8 mouse cellular contexts compared by ENCODE assay signal in the genomic region with DNA sequence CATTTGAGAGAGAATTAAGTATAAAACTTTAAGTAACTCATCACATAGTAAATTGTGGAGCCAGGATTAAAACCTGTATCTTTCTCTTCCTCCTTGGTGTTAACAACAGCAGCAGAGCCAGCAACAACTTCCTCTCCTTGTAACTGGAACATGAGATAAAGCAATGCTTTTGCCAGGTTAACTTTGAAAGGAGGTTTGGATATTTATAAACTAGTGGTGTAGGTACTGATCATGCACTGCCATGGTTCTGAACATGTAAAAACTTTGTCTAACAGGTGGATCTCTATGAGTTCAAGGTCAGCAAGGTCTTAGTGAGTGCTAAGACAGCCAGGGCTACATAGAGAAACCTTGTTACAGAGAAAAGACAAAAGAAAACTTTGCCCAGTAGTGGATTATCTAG. TPM values are rescaled to one million over a fixed set of nuclear protein-coding genes. Genes with fewer than 3 reads are reported as not detected.
DNase-seq lines count a peak whose midpoint lies in the region; ATAC-seq lines count a peak whose summit lies in the region.

No protein-coding gene starts in this region.

- intact Hi-C loops in heart, postnatal 14 days (cut with DNase I): no loop called here
- intact Hi-C loops in left cerebral cortex, postnatal 10 days (cut with DNase I): loop anchor here (10.0 kb wide), 1 partner anchor 68 kb away; no protein-coding TSS in a partner anchor

- H3K4me3 ChIP-seq in forebrain, embryonic 11.5 days (ENCODE audit: low read depth, low read length): peak overlapping the region; percentile 17
- peak overlapping the region; percentile 36 for H3K4me3 ChIP-seq in midbrain, embryonic 15.5 days

- H3K4me2 ChIP-seq in forebrain, embryonic 11.5 days (ENCODE audit: low read depth, low read length, severe bottlenecking): peak overlapping the region; percentile 50
- H3K4me2 ChIP-seq in midbrain, embryonic 15.5 days: peak overlapping the region; percentile 67

- ATAC-seq in forebrain, embryonic 11.5 days (replicated peaks; ENCODE audit: low FRiP score): no peak
- no peak for ATAC-seq in midbrain, embryonic 15.5 days (replicated peaks)

- peak; percentile 50 for DNase-seq in heart, adult 8-10 months (ENCODE audit: low spot score)
- DNase-seq in heart, postnatal 14 days: no peak
- DNase-seq in forebrain, embryonic 11.5 days (ENCODE audit: low spot score): no peak
- peak; percentile 22 for DNase-seq in induced T-regulatory cell, adult 2 months (ENCODE audit: low read depth)
- no peak for DNase-seq in ovary, postnatal 36 days (ENCODE audit: low spot score)
- DNase-seq in left cerebral cortex, postnatal 10 days (ENCODE audit: extremely low spot score in 1 of 2, low spot score in 2 of 2): no peak
- no peak for DNase-seq in gastrocnemius, adult 8-10 months (ENCODE audit: low spot score in 2 of 2)

- no peaks in the 10 kb centered on the region for H3K27me3 ChIP-seq in forebrain, embryonic 11.5 days (ENCODE audit: control insufficient read depth, insufficient read depth, low read length)
- no peaks in the 10 kb centered on the region for H3K27me3 ChIP-seq in midbrain, embryonic 15.5 days (replicated peaks)

- H3K9ac ChIP-seq in forebrain, embryonic 11.5 days (ENCODE audit: low read length): peak overlapping the region; percentile 43
- H3K9ac ChIP-seq in midbrain, embryonic 15.5 days: 0 out of 2 replicates have a peak overlapping the region, but pooled peaks have one; percentile 17

- no peaks in the 10 kb centered on the region; the same call in 1 of the 2 replicates for H3K4me1 ChIP-seq in forebrain, embryonic 11.5 days (replicated peaks; ENCODE audit: control insufficient read depth, insufficient read depth, low read length)
- peaks cover 31% of the 10 kb centered on the region for H3K4me1 ChIP-seq in midbrain, embryonic 15.5 days

- H3K27ac ChIP-seq in forebrain, embryonic 11.5 days (ENCODE audit: low read depth, low read length): no peak overlapping the region
- H3K27ac ChIP-seq in midbrain, embryonic 15.5 days: no peak overlapping the region

- no peaks in the 10 kb centered on the region for H3K36me3 ChIP-seq in forebrain, embryonic 11.5 days (ENCODE audit: control insufficient read depth, insufficient read depth, low read length)
- H3K36me3 ChIP-seq in midbrain, embryonic 15.5 days (replicated peaks): no peaks in the 10 kb centered on the region

- no peaks in the 10 kb centered on the region for H3K9me3 ChIP-seq in forebrain, embryonic 11.5 days (ENCODE audit: control insufficient read depth, low read length)
- no peaks in the 10 kb centered on the region for H3K9me3 ChIP-seq in midbrain, embryonic 15.5 days

RNA-seq across cellular contexts. Expression of gene Bmpr2, which starts 3.4 kb away (rescaled TPM):
- 10 to 100 TPM; 43.4 to 47.8 (median 46.4) TPM for total RNA-seq in heart, adult 8-10 months (2022)
- 10 to 100 TPM; 44.9 to 49.4 TPM for total RNA-seq in heart, postnatal 14 days (2021)
- 11.7 and 12.3 TPM in 2 replicates for polyA plus RNA-seq in forebrain, embryonic 11.5 days (2014; fragmentation: Nextera tagmentation; extraction: Ambion mirVana)
- 9.6 and 9.8 TPM in 2 replicates for polyA plus RNA-seq in midbrain, embryonic 15.5 days (2015; fragmentation: Nextera tagmentation; extraction: Ambion mirVana)
- 100 to 1,000 TPM; 106 to 114 TPM for total RNA-seq in left cerebral cortex, postnatal 10 days (2021)
- total RNA-seq in gastrocnemius, adult 8-10 months (2022): 10 to 100 TPM; 50.0 to 63.1 (median 52.3) TPM

Comparison
In these comparisons a context has a peak if more than half of its experiments do, and no peak if none do; other contexts are left out.
1. DNase-seq: peak in heart, adult 8-10 months (single experiment) and induced T-regulatory cell, adult 2 months (single experiment); none in heart, postnatal 14 days (0 of 2), forebrain, embryonic 11.5 days (single experiment), ovary, postnatal 36 days (single experiment), left cerebral cortex, postnatal 10 days (0 of 2) and gastrocnemius, adult 8-10 months (0 of 2).